Mouse (Mus musculus): Measurements from ENCODE around the gene Speer4f2. TPM values are rescaled to one million over a fixed set of nuclear protein-coding genes. Genes with fewer than 3 reads are reported as not detected.

The Speer4f2 gene
- total RNA-seq, 2 experiments from 2014 or later: not detected

Other genes starting within 250 kb of the Speer4f2 start
- not detected for gene Speer4f1, start 102.9 kb downstream of the Speer4f2 start, total RNA-seq (2021)
- 10 to 100 TPM; 24.4 to 26.1 TPM for gene Sema3c, start 201.1 kb downstream of the Speer4f2 start, total RNA-seq (2021)